Mouse (Mus musculus) forebrain, embryonic 11.5 days (tissue): ENCODE data around the gene Cdc123. TPM values are rescaled to one million over a fixed set of nuclear protein-coding genes. Genes with fewer than 3 reads are reported as not detected.

Experiments
- ATAC-seq: fragments of 200-750 bp; cut with Nextera tagmentation; replicated peaks from 2 replicates; pipeline ENCODE4 v1.8.0; 2017; ENCODE audit warnings: moderate TSS enrichment; ENCODE audit not compliant: low FRiP score
- DNase-seq: peaks from one replicate; pipeline ENCODE4 v3.0.0-alpha.2; 2017; ENCODE audit warnings: low spot score
- H3K27ac ChIP-seq: fragments of 300-500 bp; sonication (generic); 2 replicates; pipeline ENCODE4 v1.5.1; 2014; ENCODE audit warnings: low read depth, low read length
- H3K27me3 ChIP-seq: fragments of 300-500 bp; sonication (generic); 2 replicates; pipeline ENCODE4 v1.6.1; 2014; ENCODE audit warnings: mild to moderate bottlenecking, low read length, mixed read lengths; ENCODE audit not compliant: control insufficient read depth, insufficient read depth
- H3K36me3 ChIP-seq: fragments of 300-500 bp; sonication (generic); 2 replicates; pipeline ENCODE4 v1.6.1; 2014; ENCODE audit warnings: mild to moderate bottlenecking, low read length, moderate library complexity, mixed read lengths; ENCODE audit not compliant: control insufficient read depth, insufficient read depth
- H3K4me1 ChIP-seq: fragments of 300-500 bp; sonication (generic); replicated peaks from 2 replicates; pipeline ENCODE4 v1.6.1; 2014; ENCODE audit warnings: low read length, mixed read lengths; ENCODE audit not compliant: control insufficient read depth, insufficient read depth
- H3K4me2 ChIP-seq: fragments of 300-500 bp; sonication (generic); 2 replicates; pipeline ENCODE4 v1.6.1; 2014; ENCODE audit warnings: low read depth, mild to moderate bottlenecking, low read length, moderate library complexity, mixed read lengths; ENCODE audit not compliant: severe bottlenecking
- H3K4me3 ChIP-seq: fragments of 300-500 bp; sonication (generic); 2 replicates; pipeline ENCODE4 v1.5.1; 2014; ENCODE audit warnings: low read depth, low read length
- H3K9ac ChIP-seq: fragments of 300-500 bp; sonication (generic); 2 replicates; pipeline ENCODE4 v1.6.1; 2014; ENCODE audit warnings: low read length
- H3K9me3 ChIP-seq: fragments of 300-500 bp; sonication (generic); 2 replicates; pipeline ENCODE4 v1.6.1; 2016; ENCODE audit warnings: low read length, mixed read lengths; ENCODE audit not compliant: control insufficient read depth
- WGBS: fragments of 180-500 bp; shearing (Covaris S2); extraction: QIAGEN DNeasy Blood & Tissue Kit; methylation state at CpG from one replicate; pipeline ENCODE4 v1.1.7; 2014; 5-methylcytosine and 5-hydroxymethylcytosine counted together
- polyA plus RNA-seq: library from polyadenylated mRNA; unstranded; fragments of >200 nt; fragmentation: Nextera tagmentation; extraction: Ambion mirVana; gene quantifications from 2 replicates; pipeline ENCODE4 v1.2.1, GENCODE M21; 2014

The Cdc123 gene
- 339 and 340 TPM in 2 replicates for polyA plus RNA-seq

DNA sequence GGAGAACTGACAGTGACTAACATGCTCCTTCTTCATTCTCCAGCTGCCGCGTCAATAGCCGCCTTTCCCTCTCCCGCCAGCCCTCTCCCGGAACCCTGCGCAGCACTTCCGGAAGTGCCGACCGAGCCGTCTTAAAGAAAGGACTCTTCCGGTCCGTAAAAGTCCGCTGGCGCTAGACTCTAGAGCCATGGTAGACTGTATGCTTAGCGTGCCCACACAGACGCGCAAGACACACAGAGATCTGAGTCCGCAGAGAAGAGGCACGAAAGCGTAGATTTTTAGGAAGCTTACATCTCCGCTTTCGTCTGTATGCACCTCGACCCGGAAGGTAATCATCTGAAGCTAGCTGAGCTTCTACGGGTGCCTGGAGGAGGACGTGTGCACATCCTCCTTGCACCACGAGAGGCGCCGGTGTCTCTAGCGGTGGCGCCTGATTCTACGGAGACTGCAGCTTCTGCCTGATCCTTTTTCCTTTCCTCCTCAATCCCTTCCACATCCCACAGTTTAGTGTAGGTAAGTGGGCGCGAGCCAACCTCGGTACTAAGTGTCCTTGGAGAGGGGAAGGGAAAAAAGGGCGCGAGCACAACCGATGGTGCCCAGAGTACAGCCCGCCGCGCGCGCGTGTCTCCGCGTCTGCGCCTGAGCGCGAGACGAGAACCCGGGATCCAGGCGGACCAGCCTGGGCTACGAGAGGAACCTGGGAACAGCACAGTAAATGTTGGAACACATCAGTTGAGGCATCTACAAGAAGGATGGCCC lies at the start of gene Cdc123, which contains the start of gene Nudt5:
Cdc123 (minus strand) TSS at position 292 of the 759 bp plus-strand sequence.
Nudt5 (plus strand) TSS at position 147 of the 759 bp plus-strand sequence.
- Histone ChIP-seq H3K4me1 (no peaks in the 10 kb centered on the region), H3K27me3 (no peaks in the 10 kb centered on the region), H3K9ac (peak within 1 kb of the TSS; percentile 77), H3K9me3 (no peaks in the 10 kb centered on the region), H3K27ac (peak within 1 kb of the TSS; percentile 71), H3K4me3 (peak within 1 kb of the TSS; percentile 79), H3K36me3 (peaks cover 5% of the 10 kb centered on the region; the same call in 1 of the 2 replicates), H3K4me2 (peak within 1 kb of the TSS; percentile 65)
- ATAC-seq, result peak; percentile 95
- under 1% methylated on average over 53 of the region's 53 CpGs for WGBS
- DNase-seq, result peak; percentile 90

DNA sequence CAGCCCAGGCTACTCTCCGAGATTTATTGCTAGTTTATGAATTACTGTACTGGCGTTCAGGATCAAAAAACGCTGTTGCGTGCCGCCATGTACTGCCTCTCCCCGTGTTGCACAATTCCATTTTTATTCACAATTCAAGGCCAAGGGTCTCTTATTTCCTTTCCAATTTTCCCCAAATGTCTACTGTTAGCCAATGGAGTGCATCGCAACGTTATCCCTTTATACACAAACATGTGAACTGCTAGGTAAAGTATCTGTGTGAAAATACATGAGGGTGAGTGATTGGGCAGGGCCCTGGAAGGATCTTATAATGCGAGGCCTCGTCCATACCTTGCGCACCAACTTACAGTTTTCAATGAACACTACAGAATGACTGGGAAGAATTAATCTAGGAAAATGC lies 49.3 kb upstream of the Cdc123 start:
- peak overlapping the region; percentile 78 for H3K4me3 ChIP-seq
- no peaks in the 10 kb centered on the region for H3K9me3 ChIP-seq
- H3K27me3 ChIP-seq, result no peaks in the 10 kb centered on the region
- peak overlapping the region; percentile 56 for H3K4me2 ChIP-seq
- no peak for ATAC-seq
- H3K36me3 ChIP-seq, result no peaks in the 10 kb centered on the region; the same call in 1 of the 2 replicates
- H3K9ac ChIP-seq, result peak overlapping the region; percentile 86
- peaks cover 4% of the 10 kb centered on the region; the same call in 1 of the 2 replicates for H3K4me1 ChIP-seq
- WGBS, result 54% methylated on average over 11 of the region's 11 CpGs
- DNase-seq, result no peak
- H3K27ac ChIP-seq, result no peak overlapping the region

DNA sequence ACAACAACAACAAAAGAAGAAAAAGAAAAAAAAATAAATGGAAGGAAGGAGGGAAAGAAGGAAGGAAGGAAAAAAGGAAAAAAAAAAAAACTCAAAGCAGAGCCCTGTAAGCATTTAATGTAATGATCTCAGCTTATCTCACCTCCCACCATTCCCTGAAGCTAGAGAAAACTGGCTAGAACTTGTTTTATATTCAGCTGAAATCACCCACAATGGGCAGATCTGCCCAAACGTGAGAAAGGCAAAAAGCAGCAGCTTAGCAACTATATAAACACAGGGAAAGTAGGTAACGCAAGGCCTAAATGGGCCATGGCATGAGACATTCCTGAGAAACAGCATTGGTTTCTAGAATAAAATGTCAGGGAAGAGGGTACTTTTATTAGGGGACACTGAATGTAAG lies 44.4 kb upstream of the Cdc123 start:
- Histone ChIP-seq H3K9ac (no peak overlapping the region), H3K36me3 (peaks cover 5% of the 10 kb centered on the region), H3K27me3 (no peaks in the 10 kb centered on the region), H3K9me3 (no peaks in the 10 kb centered on the region), H3K4me1 (peaks cover 4% of the 10 kb centered on the region; the same call in 1 of the 2 replicates), H3K27ac (no peak overlapping the region), H3K4me3 (no peak overlapping the region), H3K4me2 (no peak overlapping the region)
- 72% methylated on average over 2 of the region's 2 CpGs for WGBS
- no peak for ATAC-seq
- no peak for DNase-seq

DNA sequence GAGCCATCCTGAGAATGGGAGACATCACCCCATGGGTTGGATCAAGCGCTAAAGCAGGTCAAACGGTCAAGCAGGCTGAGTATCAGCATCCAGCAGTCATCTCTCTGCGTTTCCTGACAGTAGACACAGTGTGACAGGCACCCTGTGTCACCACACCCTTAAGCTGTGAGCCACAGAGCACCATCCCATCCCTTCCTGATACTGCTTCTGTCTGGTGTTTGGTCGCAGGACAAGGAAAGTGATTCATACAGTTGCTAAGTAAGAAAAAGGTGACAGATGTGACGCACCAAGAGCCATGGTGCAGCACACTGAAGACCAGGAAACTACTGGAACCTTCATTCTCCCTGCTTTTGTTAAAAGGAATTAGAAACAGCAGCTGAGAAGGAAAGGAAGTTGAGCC lies 43.9 kb upstream of the Cdc123 start:
- Histone ChIP-seq H3K4me3 (no peak overlapping the region), H3K4me1 (0 out of 2 replicates have a peak, but pooled peaks cover 2% of the 10 kb centered on the region), H3K27ac (no peak overlapping the region), H3K36me3 (peaks cover 5% of the 10 kb centered on the region), H3K9ac (no peak overlapping the region), H3K4me2 (no peak overlapping the region), H3K9me3 (no peaks in the 10 kb centered on the region), H3K27me3 (no peaks in the 10 kb centered on the region)
- WGBS, result 91% methylated on average over 5 of the region's 5 CpGs
- DNase-seq, result no peak
- no peak for ATAC-seq

DNA sequence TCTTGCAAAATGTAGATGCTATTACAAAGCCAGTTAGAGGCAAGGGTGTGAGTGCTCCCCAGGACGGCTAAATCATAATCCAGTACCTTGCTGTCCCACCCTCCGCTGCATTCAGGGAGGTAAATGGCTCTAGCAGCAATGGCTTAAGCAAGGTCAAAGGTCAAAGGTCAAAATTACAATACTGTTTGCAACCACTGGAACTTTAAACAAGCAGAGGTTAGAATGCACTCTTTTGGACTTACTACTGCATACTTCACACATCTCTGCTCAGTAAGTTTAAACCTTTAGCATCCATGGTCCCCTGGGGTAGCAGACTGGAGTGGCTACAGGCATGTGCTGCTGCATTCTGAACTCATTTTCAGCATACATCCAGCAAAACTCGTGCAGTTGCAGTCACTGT lies 32.5 kb upstream of the Cdc123 start:
- no peaks in the 10 kb centered on the region for H3K4me1 ChIP-seq
- no peak overlapping the region for H3K4me2 ChIP-seq
- DNase-seq (no peak), ATAC-seq (no peak)
- peaks cover 14% of the 10 kb centered on the region for H3K36me3 ChIP-seq
- no peak overlapping the region for H3K4me3 ChIP-seq
- no peak overlapping the region for H3K27ac ChIP-seq
- no peaks in the 10 kb centered on the region for H3K9me3 ChIP-seq
- H3K9ac ChIP-seq, result no peak overlapping the region
- WGBS, result 72% methylated on average over 3 of the region's 3 CpGs
- no peaks in the 10 kb centered on the region for H3K27me3 ChIP-seq

DNA sequence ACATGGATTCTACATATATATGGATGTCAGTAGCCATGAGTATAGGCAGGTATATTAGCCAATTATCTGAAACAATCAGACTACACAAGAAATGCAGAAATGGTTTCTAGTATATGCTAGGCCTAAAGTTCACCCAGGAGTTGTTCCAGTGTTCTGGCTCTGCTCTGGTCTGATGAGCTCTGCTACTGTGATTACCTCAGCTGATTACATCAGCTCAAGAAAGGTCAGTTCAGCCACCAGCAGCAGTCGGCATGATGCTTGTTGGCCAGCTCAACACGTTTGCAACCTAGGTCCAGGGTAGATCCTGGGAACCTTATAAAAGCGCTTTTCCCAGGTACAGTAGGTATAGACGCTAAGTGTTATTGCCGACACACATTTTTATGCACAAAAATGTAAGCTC lies 24.8 kb upstream of the Cdc123 start:
- no peak overlapping the region for H3K4me2 ChIP-seq
- 94% methylated on average over 5 of the region's 5 CpGs for WGBS
- H3K4me1 ChIP-seq, result no peaks in the 10 kb centered on the region
- no peak overlapping the region for H3K9ac ChIP-seq
- ATAC-seq, result no peak
- no peaks in the 10 kb centered on the region for H3K27me3 ChIP-seq
- H3K36me3 ChIP-seq, result peaks cover 10% of the 10 kb centered on the region
- no peak overlapping the region for H3K4me3 ChIP-seq
- no peaks in the 10 kb centered on the region for H3K9me3 ChIP-seq
- H3K27ac ChIP-seq, result no peak overlapping the region
- DNase-seq, result no peak

DNA sequence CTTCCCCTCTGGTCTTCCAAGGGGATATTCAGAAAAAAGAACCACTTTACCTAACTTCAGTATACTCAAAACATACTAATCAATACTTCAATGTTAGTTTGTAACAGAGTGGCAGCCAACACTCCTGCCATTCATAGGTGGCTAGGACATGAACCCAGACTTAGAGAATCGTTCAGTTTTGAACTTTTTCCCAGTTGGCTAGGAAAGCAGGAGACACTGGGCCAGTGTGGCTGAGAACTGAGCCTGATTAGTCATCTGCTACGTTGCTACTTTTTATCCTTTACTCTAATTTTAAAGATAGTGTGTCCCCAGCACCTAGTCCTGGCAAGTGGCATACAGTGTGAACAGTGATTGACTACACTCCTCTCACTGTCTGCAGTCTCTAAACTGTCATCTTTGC lies 22.7 kb upstream of the Cdc123 start:
- 85% methylated on average over 2 of the region's 2 CpGs for WGBS
- DNase-seq (no peak), ATAC-seq (no peak)
- Histone ChIP-seq H3K4me3 (no peak overlapping the region), H3K9me3 (no peaks in the 10 kb centered on the region), H3K36me3 (peaks cover 2% of the 10 kb centered on the region), H3K27me3 (no peaks in the 10 kb centered on the region), H3K27ac (no peak overlapping the region), H3K4me2 (no peak overlapping the region), H3K4me1 (no peaks in the 10 kb centered on the region), H3K9ac (no peak overlapping the region)

DNA sequence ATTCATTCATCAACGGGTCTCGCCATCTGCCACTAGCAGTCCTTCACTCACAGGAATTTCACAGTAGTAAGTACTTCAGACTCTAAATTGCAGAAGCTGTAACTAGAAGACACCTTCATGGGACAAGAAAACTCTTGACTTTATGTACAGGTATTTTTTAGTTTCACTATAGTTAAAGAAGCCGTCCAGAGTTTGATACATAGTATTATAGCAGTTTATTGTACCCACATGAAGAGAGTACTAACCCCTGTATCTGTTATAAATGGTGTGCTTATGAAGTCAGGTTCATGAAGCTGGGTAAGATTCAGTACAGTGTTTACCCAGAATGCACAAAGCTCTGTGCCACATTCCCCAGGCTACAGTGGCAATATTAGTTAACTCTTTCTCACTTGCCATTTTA lies 17.9 kb upstream of the Cdc123 start, which contains the start of gene Gm13199:
Gm13199 (minus strand) TSS at position 101 of the 400 bp plus-strand sequence.
- no peak within 1 kb of the TSS for H3K4me2 ChIP-seq
- H3K27ac ChIP-seq, result no peak within 1 kb of the TSS
- no peak for ATAC-seq
- H3K9me3 ChIP-seq, result no peaks in the 10 kb centered on the region
- no peaks in the 10 kb centered on the region; the same call in 1 of the 2 replicates for H3K36me3 ChIP-seq
- H3K4me3 ChIP-seq, result no peak within 1 kb of the TSS
- no peak within 1 kb of the TSS for H3K9ac ChIP-seq
- WGBS, result 93% methylated on average over 3 of the region's 3 CpGs
- DNase-seq, result no peak
- H3K4me1 ChIP-seq, result no peaks in the 10 kb centered on the region
- H3K27me3 ChIP-seq, result no peaks in the 10 kb centered on the region

DNA sequence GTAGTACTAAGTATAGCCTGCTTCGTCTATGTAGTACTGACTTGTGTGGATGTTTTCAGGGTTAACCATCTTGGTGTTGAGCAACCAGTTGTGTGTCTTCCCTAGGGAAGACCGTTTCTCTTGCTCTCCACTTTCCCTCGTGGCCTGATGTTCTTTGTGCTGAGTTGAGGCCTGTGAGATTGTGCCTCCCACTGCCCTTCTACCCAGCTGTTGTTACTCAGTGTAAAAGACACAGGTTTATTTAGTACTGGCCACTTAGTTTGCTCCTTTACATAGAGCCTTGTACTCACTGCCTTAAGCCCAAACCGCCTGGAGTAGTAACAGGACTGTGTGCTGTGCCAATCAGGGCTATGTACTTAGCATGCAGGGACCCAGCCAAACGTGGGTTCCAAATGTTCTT lies 6.9 kb upstream of the Cdc123 start:
- 89% methylated on average over 5 of the region's 5 CpGs for WGBS

More for the DNA sequence above, 6.9 kb upstream of the Cdc123 start:
- no peak overlapping the region for H3K27ac ChIP-seq
- no peaks in the 10 kb centered on the region for H3K27me3 ChIP-seq
- H3K4me2 ChIP-seq, result no peak overlapping the region
- no peak overlapping the region for H3K9ac ChIP-seq
- DNase-seq, result no peak
- no peaks in the 10 kb centered on the region for H3K9me3 ChIP-seq
- no peak overlapping the region for H3K4me3 ChIP-seq
- no peak for ATAC-seq
- H3K4me1 ChIP-seq, result no peaks in the 10 kb centered on the region
- H3K36me3 ChIP-seq, result no peaks in the 10 kb centered on the region
